Mouse (Mus musculus) ES-CJ7 (cell line): ENCODE measurements around the gene Myd88.

Source experiments
- DNase-seq: peaks from one replicate; pipeline ENCODE4 v3.0.0; 2011; ENCODE audit warnings: low read depth, low spot score

Gene Myd88

DNA sequence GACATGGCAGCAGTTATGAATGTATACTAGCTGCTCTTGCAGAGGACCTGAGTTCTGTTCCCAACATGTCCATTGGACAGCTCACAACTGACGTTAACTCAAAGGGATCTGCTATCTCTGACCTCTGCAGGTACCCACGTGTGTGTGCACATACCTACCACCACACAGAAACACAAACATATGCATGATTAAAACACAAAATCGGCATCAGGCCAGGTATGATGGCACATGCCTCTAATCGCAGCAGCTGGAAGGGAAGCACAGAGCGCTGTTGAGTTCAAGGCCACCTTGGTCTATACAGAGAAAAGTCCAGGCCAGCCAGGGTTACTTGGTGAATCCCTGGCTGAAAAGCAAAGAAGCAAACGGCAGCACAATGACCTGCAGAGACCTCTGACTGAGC, 43.5 kb downstream of the Myd88 start:
- no peak for DNase-seq

DNA sequence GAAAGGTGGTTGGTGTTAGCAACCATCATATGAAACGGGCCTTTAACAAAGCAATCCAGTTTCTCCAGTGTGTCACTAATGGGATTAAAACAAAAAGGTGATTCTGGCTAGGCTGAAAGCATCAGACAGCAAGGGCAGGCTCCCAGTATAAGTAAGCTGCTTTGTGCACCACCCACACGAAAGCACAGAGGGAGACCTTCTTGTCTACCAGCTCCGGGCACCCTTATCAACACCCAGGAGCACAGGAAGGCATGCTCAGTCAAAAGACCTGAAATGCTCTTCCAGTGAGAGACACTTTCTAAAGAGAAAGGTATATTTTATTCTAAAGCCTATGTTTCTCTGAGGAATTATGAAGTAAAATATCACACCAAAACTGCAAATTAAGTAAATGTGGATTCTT, 50.4 kb downstream of the Myd88 start:
- no peak for DNase-seq
